Mouse (Mus musculus) monocyte, adult 2 months (primary cell): ENCODE data around the gene Tec.

Source experiments
- DNase-seq, 2 experiments: peaks; one replicate each; pipeline ENCODE4 v3.0.0; 2022; ENCODE audit warnings: low spot score in 2 of 2, low read depth in 1 of 2

Gene Tec

DNA sequence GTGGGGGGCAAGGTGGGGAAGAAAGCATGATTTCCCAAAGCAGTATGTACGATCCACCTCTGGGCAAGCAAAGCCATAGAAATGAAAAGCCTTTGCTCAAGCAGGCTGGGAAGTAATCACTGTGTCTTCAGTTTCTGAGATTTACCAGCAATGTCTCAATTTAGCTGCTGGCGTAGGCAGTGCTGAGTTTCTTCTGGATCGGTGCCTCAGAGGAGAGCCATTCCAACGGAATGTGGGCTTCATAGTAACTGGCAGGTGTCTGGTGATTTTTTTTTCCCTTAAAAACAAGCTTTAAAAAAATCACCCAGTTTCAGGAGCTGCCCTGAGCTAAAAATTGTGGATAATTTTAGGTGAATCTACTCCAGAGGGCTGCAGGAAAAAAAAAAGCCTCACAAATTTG lies 120.9 kb downstream of the Tec start:
- no peak for DNase-seq

GRCm38 (mm10) chr5:72746461-72746860 lies 121.8 kb downstream of the Tec start:
- DNase-seq = no peak

DNA sequence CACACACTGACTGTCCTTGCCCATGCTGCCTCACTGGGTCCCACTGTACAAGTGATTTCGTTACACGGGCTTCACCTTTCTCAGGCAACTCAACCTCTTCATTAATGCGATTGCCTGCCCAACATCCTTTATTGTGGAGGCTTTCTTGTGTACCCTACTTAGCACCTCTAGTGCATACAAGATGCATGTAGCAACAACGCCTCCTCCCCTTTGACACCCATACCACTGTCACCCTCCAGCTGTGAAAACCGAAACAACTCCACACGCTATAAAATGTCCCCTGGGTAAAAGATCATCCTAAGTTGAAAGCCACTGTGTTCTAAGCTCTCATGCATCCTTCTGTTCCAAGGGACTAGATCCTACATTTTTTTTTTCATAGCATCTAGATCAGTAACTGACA lies 125.2 kb downstream of the Tec start:
- DNase-seq = no peak

- no peak for DNase-seq
Observed at GRCm38 (mm10) chr5:72736868-72737267, 131.4 kb downstream of the Tec start.

GRCm38 (mm10) chr5:72736437-72736836 lies 131.8 kb downstream of the Tec start:
- DNase-seq = no peak

GRCm38 (mm10) chr5:72735763-72736162 lies 132.5 kb downstream of the Tec start:
- no peak for DNase-seq

- DNase-seq = no peak
Observed at GRCm38 (mm10) chr5:72732885-72733284, 135.4 kb downstream of the Tec start.

- DNase-seq = no peak
Observed at GRCm38 (mm10) chr5:72725404-72725803, 142.9 kb downstream of the Tec start.

DNA sequence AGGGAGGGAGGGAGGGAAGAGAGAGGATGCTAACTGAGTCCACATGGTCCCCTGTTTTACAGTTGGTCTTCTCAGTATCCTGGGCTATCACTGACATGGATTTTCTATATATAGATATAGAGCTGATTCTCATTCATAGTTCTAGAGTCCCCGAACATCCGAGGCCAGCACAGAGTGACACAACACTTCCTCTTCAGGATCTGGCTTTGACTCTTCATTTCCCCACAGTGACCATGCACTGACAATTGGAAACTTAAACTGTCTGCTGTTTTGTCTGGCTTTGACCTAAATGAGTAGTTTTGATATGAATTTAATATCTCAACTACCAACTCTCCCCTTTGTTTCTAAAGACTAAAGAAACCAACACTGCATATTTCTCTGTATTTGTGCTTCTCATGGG lies 144.9 kb downstream of the Tec start:
- DNase-seq = no peak

DNA sequence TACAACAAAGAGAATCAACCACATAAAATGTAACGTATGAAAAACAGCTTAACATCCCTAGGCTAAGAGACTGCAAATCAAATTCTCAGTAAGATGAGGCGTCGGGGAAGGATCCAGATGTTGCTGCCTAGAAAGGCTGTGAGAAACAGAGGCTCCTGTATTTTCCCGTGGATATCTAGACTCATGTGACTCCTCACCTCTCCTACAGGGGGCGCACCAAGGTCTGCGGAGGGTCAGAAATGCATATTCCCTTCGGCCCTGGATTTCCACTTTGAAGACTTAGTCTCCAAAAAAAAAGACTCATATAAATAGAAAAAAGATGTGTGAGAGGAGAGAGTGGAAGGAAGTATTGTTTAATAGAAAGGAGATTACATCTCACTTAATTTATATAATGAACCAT lies 147.7 kb downstream of the Tec start:
- DNase-seq = no peak

- DNase-seq = peak in 1 of 2 experiments; percentile 5
Observed at GRCm38 (mm10) chr5:72710572-72711278, 157.6 kb downstream of the Tec start.

GRCm38 (mm10) chr5:72709976-72710375 lies 158.3 kb downstream of the Tec start:
- DNase-seq = no peak

DNA sequence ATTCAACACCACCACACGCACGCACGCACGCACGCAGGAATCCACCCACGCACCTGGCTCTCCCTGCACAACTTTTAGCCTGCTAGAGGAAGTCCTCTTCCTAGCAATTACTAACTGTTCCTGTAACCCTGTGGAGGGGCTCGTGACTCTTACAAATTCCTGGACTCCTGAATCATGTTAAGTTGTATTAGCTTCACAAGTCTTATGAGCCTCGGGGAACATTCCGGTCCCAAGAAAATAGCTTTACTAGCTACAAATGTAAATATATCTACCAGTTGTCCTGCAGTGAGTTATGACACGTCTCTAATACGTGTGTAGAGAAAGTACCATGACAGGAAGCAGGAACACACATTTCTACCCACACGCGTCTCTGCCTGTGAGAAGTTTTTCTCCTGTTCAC lies 158.8 kb downstream of the Tec start:
- no peak for DNase-seq

DNA sequence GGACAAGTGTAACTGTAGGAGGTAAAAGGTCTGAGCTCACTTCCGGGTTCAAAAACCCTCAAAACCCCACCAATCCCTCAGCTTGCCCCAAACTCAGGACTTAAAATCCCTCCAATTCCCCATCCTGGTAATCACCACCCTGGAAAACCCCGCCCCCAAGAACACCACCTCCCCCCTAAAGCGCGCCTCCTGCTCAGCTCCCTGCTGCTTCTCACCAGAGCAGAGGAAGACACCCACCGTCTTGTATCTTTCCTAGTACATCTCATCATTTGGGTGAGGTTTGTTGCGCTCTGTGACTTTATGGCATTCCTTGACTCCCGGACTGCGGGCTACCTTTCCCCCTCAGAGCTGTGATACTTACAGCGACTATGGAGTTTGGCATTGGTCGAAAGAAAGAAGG lies 161.6 kb downstream of the Tec start:
- DNase-seq = no peak

DNA sequence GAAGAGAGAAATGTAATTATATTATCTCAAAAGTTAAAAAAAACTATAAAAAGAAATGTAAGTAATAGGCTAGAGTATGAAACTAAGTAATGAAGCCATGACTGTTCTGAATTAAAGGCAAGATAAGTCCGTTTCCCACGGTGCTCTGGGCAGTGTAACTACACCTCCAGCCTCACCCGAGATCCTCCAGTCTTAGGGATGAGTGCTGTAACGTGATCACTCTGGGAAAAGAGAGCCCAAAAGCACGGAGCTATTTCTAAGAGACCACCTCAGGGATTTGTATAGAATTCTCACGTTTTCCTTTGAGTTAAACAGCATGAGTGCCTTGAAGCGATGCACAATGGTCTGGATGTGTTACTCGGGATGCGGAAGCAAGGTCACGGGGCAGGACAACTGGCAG lies 162.2 kb downstream of the Tec start:
- no peak for DNase-seq
